Mouse (Mus musculus): ENCODE measurements around the gene Pithd1. TPM values are rescaled to one million over a fixed set of nuclear protein-coding genes. Genes with fewer than 3 reads are reported as not detected.
A peak's percentile ranks its signal among the peaks of the same experiment; 100 is the strongest.

The Pithd1 gene
- polyA plus RNA-seq, 1 experiment from 2014 or later, result 71.9 TPM

DNA sequence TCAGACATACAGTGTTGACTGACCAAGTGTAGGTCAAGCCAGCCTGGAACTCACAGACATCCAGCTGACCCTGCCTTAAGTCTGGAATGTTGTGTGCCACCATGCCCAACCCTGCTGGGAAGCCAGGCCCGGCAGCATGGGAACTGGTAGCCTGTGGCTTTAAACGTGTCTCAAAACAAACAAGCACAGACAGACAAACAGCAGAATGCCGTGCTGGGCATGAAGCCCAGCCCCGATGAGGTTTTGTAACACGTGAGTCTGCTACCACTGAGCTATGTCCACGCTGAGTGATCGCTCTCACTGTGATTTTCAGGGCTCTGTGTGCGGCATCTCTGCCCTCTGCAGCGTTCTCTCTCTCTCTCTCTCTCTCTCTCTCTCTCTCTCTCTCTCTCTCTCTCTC, 31.2 kb downstream of the Pithd1 start:
- H3K9me3 ChIP-seq (replicated peaks), result no peaks in the 10 kb centered on the region
- no peaks in the 10 kb centered on the region for H3K4me1 ChIP-seq
- H3K9ac ChIP-seq (replicated peaks), result no peak overlapping the region
- no peaks in the 10 kb centered on the region for H3K27me3 ChIP-seq (replicated peaks)
- H3K27ac ChIP-seq (replicated peaks), result no peak overlapping the region
- peaks cover 71% of the 10 kb centered on the region for H3K36me3 ChIP-seq
- H3K4me2 ChIP-seq, result no peak overlapping the region
- no peak overlapping the region for H3K4me3 ChIP-seq (replicated peaks)
- no peak for ATAC-seq (ENCODE audit: low FRiP score)
- WGBS, result 90% methylated on average over 9 of the region's 9 CpGs

DNA sequence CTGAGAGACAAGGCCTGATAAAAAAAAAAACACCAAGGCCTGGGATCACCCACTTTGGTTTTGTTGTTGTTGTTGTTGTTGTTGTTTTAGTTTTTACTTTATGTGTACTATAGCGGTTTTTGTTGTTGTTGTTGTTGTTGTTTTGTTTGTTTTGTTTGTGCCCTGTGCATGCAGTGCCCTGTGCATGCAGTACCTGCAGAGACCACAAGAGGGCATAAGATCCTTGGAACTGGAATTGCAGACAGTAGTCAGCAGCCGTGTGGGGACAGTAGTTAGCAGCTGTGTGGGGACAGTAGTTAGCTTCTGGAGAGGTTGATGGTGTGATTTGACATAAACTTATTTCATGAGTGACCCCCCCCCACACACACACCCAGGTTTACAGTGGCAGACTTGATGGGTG, 32.8 kb downstream of the Pithd1 start:
- Histone ChIP-seq H3K9ac (replicated peaks) (no peak overlapping the region), H3K27me3 (replicated peaks) (no peaks in the 10 kb centered on the region), H3K9me3 (replicated peaks) (no peaks in the 10 kb centered on the region), H3K4me1 (0 out of 2 replicates have a peak, but pooled peaks cover 3% of the 10 kb centered on the region), H3K4me3 (replicated peaks) (no peak overlapping the region), H3K36me3 (peaks cover 60% of the 10 kb centered on the region), H3K27ac (replicated peaks) (no peak overlapping the region), H3K4me2 (no peak overlapping the region)
- 0 out of 2 replicates have a peak, but pooled peaks have one; percentile 49 for ATAC-seq (ENCODE audit: low FRiP score)
- WGBS, result 16% methylated on average over 2 of the region's 2 CpGs

DNA sequence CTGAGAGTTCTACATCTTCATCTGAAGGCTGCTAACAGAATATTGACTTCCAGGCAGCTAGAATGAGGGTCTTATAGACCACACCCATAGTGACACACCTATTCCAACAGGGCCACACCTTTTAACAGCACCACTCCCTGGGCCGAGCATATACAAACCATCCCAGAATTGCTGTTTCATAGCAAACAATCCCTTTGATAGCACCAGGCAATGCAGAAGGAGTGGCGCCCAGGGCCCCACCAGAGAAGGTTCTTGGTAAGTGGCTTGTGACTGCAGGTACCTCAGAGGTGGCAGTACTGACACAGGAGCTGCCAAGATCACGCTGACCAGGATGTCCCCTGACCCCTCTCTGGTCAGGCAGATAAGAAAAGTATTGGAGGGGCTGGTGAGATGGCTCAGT, 33.9 kb downstream of the Pithd1 start:
- H3K4me1 ChIP-seq, result peaks cover 10% of the 10 kb centered on the region
- peaks cover 49% of the 10 kb centered on the region for H3K36me3 ChIP-seq
- WGBS, result 95% methylated on average over 3 of the region's 3 CpGs
- no peak overlapping the region for H3K4me3 ChIP-seq (replicated peaks)
- H3K9ac ChIP-seq (replicated peaks), result no peak overlapping the region
- H3K27ac ChIP-seq (replicated peaks), result no peak overlapping the region
- ATAC-seq (ENCODE audit: low FRiP score), result no peak
- H3K4me2 ChIP-seq, result no peak overlapping the region
- H3K27me3 ChIP-seq (replicated peaks), result no peaks in the 10 kb centered on the region
- no peaks in the 10 kb centered on the region for H3K9me3 ChIP-seq (replicated peaks)

DNA sequence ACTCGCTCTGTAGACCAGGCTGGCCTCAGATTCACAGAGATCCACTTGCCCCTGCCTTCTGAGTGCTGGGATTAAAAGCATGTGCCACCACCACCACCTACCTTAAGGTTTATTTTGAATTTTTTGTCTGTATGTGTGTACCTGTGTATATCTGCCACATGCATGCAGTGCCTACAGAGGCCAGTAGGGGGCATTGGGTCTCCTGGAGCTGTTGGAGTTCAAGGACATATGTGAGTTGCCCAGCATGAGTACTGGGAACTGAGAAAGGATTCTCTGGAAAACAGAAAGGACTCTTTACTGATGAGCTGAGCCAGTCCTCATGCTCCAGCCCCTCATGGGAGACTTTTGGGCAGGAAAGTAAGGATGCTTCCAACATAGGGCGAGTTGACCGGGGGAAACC, 35.6 kb downstream of the Pithd1 start:
- Histone ChIP-seq H3K9ac (replicated peaks) (no peak overlapping the region), H3K9me3 (replicated peaks) (no peaks in the 10 kb centered on the region), H3K36me3 (peaks cover 37% of the 10 kb centered on the region), H3K4me1 (peaks cover 25% of the 10 kb centered on the region), H3K27ac (replicated peaks) (no peak overlapping the region), H3K4me2 (no peak overlapping the region), H3K4me3 (replicated peaks) (no peak overlapping the region), H3K27me3 (replicated peaks) (no peaks in the 10 kb centered on the region)
- whole genome bisulfite sequencing, result 96% methylated on average over 3 of the region's 3 CpGs
- ATAC-seq (ENCODE audit: low FRiP score), result no peak

DNA sequence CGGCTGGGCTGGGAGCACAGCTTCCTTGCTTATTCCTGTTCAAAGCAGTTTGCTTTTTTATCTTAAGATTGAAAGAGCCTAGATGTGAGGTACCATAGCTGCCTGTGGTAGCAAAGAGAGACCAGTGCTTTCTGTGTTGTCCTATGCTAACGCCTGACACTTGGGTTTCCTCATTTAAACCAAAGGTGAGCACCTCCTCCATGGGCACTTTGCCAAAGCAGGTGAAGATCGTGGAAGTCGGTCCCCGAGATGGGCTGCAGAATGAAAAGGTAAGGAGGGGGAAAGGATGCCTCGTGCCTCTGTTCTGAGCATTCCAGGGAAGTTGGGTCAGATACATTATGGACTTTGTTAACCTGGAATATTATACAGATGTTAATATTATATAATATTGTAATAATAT, 36.7 kb downstream of the Pithd1 start:
- Histone ChIP-seq H3K36me3 (peaks cover 29% of the 10 kb centered on the region), H3K9ac (replicated peaks) (no peak overlapping the region), H3K4me1 (peaks cover 31% of the 10 kb centered on the region), H3K9me3 (replicated peaks) (no peaks in the 10 kb centered on the region), H3K27ac (replicated peaks) (no peak overlapping the region), H3K4me2 (no peak overlapping the region), H3K4me3 (replicated peaks) (no peak overlapping the region), H3K27me3 (replicated peaks) (no peaks in the 10 kb centered on the region)
- no peak for ATAC-seq (ENCODE audit: low FRiP score)
- 92% methylated on average over 6 of the region's 6 CpGs for WGBS

DNA sequence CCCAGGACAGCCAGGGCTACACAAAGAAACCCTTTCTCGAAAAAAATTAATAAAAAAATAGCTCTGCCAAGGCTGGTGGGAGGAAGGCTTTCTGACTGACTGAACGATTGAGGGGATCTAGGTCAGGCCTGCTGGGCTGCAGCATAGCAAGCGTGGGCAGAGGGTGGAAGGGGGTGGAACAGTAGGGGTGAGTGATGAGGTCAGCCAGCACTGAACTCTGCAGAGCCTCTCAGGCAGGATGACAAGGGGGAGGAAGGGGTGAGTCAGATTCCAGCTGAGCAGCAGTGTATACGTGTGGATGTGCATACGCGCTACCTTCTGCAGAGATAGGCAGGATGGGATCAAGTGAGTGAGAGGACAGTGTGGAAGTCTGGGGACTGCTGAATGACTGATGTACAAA, 37.2 kb downstream of the Pithd1 start:
- ATAC-seq (ENCODE audit: low FRiP score), result no peak
- no peaks in the 10 kb centered on the region for H3K9me3 ChIP-seq (replicated peaks)
- peaks cover 31% of the 10 kb centered on the region for H3K4me1 ChIP-seq
- no peak overlapping the region for H3K4me2 ChIP-seq
- H3K4me3 ChIP-seq (replicated peaks), result no peak overlapping the region
- 64% methylated on average over 6 of the region's 6 CpGs for WGBS
- no peaks in the 10 kb centered on the region for H3K27me3 ChIP-seq (replicated peaks)
- no peak overlapping the region for H3K9ac ChIP-seq (replicated peaks)
- no peak overlapping the region for H3K27ac ChIP-seq (replicated peaks)
- peaks cover 27% of the 10 kb centered on the region for H3K36me3 ChIP-seq

DNA sequence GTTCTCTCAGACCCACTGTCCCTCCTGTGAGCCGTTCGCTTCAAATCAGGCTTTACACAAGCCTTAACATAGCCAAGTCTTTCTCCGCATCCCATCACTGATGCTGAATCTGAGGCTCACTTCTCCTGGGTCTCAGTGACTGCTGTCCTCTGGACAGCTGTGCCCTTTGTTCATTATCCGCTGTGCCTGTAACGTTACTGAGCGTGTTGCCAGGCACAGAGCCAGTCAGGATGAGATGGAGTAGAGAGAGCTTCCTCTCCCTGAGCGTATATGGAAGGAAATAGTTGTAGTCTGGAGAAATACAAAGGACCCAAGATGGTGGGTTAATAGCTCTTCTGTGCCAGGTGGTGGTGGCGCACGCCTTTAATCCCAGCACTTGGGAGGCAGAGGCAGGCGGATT, 37.6 kb downstream of the Pithd1 start:
- Histone ChIP-seq H3K27ac (replicated peaks) (no peak overlapping the region), H3K9ac (replicated peaks) (no peak overlapping the region), H3K9me3 (replicated peaks) (no peaks in the 10 kb centered on the region), H3K36me3 (peaks cover 24% of the 10 kb centered on the region), H3K4me2 (no peak overlapping the region), H3K4me1 (peaks cover 31% of the 10 kb centered on the region), H3K27me3 (replicated peaks) (no peaks in the 10 kb centered on the region), H3K4me3 (replicated peaks) (no peak overlapping the region)
- 81% methylated on average over 10 of the region's 10 CpGs for WGBS
- no peak for ATAC-seq (ENCODE audit: low FRiP score)

DNA sequence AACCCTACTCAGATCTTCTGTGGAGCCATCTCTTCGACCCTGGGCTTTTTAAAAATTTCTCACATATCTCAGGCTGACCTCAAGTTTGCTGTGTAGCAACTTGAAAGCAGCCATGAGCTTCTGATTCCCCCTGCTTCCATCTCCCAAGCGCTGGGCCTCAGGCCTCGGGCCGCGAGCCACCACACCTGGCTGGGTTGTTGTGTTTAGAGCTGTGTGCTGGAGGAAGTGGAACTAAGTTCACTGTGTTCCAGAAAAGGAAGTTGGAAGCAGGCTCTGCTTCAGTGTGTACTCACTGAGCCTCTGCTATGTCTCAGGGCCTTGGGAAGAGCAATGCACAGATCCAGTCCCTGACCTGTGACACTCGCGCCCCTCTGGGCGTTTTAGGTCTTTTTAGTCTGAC, 38.9 kb downstream of the Pithd1 start:
- Histone ChIP-seq H3K9me3 (replicated peaks) (no peaks in the 10 kb centered on the region), H3K4me1 (peaks cover 31% of the 10 kb centered on the region), H3K4me3 (replicated peaks) (no peak overlapping the region), H3K36me3 (peaks cover 22% of the 10 kb centered on the region), H3K27me3 (replicated peaks) (no peaks in the 10 kb centered on the region), H3K9ac (replicated peaks) (no peak overlapping the region), H3K4me2 (peak overlapping the region; percentile 16; the same call in 1 of the 2 replicates), H3K27ac (replicated peaks) (no peak overlapping the region)
- no peak for ATAC-seq (ENCODE audit: low FRiP score)
- 92% methylated on average over 8 of the region's 8 CpGs for WGBS

DNA sequence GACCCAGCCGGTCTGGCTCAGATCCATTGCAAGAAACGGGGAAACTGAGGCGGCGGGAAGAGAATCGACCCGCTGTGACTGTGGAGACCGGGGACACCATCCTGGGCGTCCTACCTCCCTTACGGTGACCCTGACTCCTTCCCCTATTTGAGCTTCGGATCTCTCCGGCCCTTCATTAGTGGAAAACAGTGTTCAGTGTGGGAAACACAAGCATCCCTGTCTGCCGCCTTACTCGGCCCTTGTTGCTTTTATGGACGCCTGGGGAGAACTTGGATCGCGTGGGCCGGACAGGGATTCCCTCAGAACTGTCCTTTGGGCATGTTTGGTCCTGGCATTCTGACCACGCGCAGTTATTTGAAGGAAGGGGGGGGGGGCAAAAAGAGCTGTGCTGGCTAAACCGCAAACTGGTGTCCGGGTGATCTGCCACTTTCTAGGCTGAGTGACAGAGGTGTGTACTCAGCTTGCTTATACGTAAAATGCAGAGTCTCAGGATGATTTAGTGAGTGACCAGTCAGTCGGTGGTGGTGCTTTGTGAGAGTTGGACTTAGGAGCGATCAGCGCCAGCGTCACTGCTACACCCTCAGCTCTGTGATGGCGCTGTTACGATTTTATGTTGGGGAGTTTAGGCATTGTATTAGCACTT, 40.3 kb downstream of the Pithd1 start:
- Histone ChIP-seq H3K27me3 (replicated peaks) (no peaks in the 10 kb centered on the region), H3K4me3 (replicated peaks) (peak overlapping the region; percentile 65), H3K36me3 (peaks cover 14% of the 10 kb centered on the region), H3K4me2 (peak overlapping the region; percentile 80), H3K9ac (replicated peaks) (peak overlapping the region; percentile 84), H3K4me1 (peaks cover 31% of the 10 kb centered on the region), H3K27ac (replicated peaks) (peak overlapping the region; percentile 80), H3K9me3 (replicated peaks) (no peaks in the 10 kb centered on the region)
- WGBS, result under 1% methylated on average over 28 of the region's 28 CpGs
- ATAC-seq (ENCODE audit: low FRiP score), result peak; percentile 51

DNA sequence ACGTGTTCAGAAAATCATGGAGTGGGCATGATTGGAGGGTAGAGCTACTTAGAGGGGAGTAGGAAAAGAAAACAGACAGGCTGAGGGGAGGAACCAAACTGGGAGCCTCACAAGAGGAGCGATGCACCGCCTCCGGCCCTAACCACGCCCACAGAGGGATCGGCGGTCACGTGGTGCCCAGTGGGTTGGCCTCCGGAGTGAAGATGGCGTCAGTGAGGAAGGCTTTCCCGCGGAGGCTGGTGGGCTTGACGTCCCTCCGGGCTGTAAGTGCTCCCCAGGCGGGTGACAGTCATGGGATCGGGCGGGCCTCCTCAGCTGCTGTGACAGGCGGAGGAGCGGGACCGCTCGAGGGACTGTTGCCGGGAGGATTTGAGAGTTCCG, 40.8 kb downstream of the Pithd1 start, which contains the start of gene Hmgcl:
TSS of gene Hmgcl (plus strand) at position 171 of the 381 bp plus-strand sequence.
- Histone ChIP-seq H3K9ac (replicated peaks) (peak within 1 kb of the TSS; percentile 84), H3K4me2 (peak within 1 kb of the TSS; percentile 80), H3K27ac (replicated peaks) (peak within 1 kb of the TSS; percentile 80), H3K36me3 (peaks cover 9% of the 10 kb centered on the region), H3K4me1 (peaks cover 31% of the 10 kb centered on the region), H3K27me3 (replicated peaks) (no peaks in the 10 kb centered on the region), H3K4me3 (replicated peaks) (peak within 1 kb of the TSS; percentile 65), H3K9me3 (replicated peaks) (no peaks in the 10 kb centered on the region)
- ATAC-seq (ENCODE audit: low FRiP score), result peak; percentile 94
- WGBS, result under 1% methylated on average over 23 of the region's 23 CpGs

DNA sequence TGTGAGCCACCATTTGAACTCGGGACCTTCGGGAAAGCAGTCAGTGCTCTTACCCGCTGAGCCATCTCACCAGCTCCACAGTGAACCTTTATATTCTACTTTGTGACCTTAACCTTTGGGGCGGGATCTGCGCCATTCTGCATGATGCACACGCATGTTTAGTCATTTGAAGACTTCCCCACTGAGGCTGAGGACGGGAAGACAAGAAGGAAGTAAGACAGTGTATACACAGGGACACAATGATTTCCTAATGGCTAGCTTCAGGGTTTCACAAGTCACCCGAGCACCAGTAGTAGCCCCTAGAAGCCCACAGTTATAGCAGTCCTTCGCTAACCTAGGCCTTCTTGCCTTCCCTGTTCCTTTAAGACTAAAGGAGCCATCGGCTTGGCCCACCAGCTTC, 41.4 kb downstream of the Pithd1 start:
- H3K27me3 ChIP-seq (replicated peaks), result no peaks in the 10 kb centered on the region
- H3K9ac ChIP-seq (replicated peaks), result peak overlapping the region; percentile 84
- no peaks in the 10 kb centered on the region for H3K9me3 ChIP-seq (replicated peaks)
- WGBS, result 72% methylated on average over 10 of the region's 10 CpGs
- H3K4me2 ChIP-seq, result peak overlapping the region; percentile 80
- peak overlapping the region; percentile 80 for H3K27ac ChIP-seq (replicated peaks)
- H3K4me1 ChIP-seq, result peaks cover 31% of the 10 kb centered on the region
- H3K36me3 ChIP-seq, result peaks cover 8% of the 10 kb centered on the region; the same call in 1 of the 2 replicates
- H3K4me3 ChIP-seq (replicated peaks), result peak overlapping the region; percentile 65
- ATAC-seq (ENCODE audit: low FRiP score), result 0 out of 2 replicates have a peak, but pooled peaks have one; percentile 10

DNA sequence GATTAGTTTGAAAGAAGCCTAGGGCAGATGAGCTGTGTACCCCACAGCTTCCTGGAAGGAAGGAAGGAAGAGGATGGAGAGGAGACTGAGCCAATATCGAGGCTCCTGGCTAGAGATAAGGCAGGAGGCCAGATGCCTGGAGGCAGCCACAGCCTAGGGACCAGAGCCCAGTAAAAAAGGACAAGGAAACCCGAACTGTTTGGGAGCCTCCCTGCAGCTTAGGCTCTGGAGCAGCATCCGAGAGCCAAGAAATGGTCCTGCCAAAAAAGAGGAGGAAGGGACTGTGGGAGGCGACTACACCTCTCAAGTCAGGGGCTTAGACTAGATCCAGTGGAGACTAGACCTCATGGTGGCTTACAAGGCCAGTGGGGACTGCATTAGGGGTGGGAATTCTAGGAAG, 43.7 kb downstream of the Pithd1 start:
- Histone ChIP-seq H3K27me3 (replicated peaks) (no peaks in the 10 kb centered on the region), H3K4me1 (peaks cover 23% of the 10 kb centered on the region), H3K27ac (replicated peaks) (no peak overlapping the region), H3K4me3 (replicated peaks) (no peak overlapping the region), H3K9ac (replicated peaks) (no peak overlapping the region), H3K4me2 (no peak overlapping the region), H3K9me3 (replicated peaks) (no peaks in the 10 kb centered on the region), H3K36me3 (peaks cover 22% of the 10 kb centered on the region)
- WGBS, result 64% methylated on average over 4 of the region's 4 CpGs
- ATAC-seq (ENCODE audit: low FRiP score), result no peak

All from neural tube, embryonic 15.5 days (tissue).